Mouse (Mus musculus) left cerebral cortex, postnatal 14 days (tissue): ENCODE measurements around the gene Cplx2. TPM values are rescaled to one million over a fixed set of nuclear protein-coding genes. Genes with fewer than 3 reads are reported as not detected.

Experiments
- DNase-seq, 2 experiments: peaks; one replicate each; pipeline ENCODE4 v3.0.0; 2021 to 2022; ENCODE audit warnings: low spot score in 2 of 2, mixed read lengths in 1 of 2
- intact Hi-C: fragments of 180-260 bp; cut with DNase I; formaldehyde crosslinking; loops from one replicate; pipeline ENCODE4 v1.15.1; 2025
- total RNA-seq, 2 experiments: library from RNA; stranded (reverse); gene quantifications; 2 replicates each; pipeline ENCODE4 v1.2.3; 2021

The Cplx2 gene
- total RNA-seq, 2 experiments from 2014 or later = 689 to 707 TPM

DNA sequence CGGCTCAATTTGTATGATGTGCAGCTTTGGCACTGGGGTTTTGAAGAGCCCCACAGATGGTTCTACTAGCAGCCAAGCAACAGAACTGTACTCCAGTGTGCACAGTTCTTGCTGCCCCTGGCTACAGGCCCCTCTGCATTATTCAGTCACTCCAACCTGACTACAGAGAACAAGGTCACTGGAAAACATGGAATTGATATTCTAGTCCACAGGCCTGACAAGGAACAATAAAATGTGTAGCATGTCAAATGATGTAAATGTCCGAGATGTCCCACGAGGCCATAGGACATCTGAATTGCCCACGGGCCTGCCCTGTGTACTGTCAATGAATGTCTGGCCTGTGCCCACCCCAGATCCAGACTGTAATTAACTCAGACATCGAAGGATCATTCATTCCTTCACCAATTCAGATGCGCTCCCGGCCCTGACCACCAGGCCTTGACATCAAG is 19.4 kb downstream of the Cplx2 start:
- intact Hi-C loops = loop anchor here (5.0 kb wide), 1 partner anchor 47 kb away; no protein-coding TSS in a partner anchor
- no peak for DNase-seq

DNA sequence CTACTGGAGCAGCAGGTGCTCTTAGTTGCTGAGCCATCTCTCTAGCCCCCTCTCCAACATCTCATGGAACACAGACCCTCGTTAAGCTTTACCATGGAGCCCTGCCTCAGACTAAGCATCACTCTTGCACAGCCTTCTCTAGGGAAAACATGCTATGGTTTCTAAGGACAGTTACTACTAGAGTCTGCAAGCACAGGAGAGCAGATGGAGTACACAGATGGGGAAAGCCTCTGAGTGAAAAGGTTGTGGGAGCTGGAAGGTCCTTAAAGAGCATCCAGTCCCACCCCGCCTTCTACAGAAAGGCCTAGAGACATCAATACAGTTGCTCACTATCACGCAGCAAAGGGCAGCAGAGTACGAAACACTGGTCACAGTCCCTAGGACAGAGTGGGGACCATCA is 20.2 kb downstream of the Cplx2 start:
- no peak for DNase-seq
- intact Hi-C loops = loop anchor here (5.0 kb wide), 1 partner anchor 46 kb away; no protein-coding TSS in a partner anchor

DNA sequence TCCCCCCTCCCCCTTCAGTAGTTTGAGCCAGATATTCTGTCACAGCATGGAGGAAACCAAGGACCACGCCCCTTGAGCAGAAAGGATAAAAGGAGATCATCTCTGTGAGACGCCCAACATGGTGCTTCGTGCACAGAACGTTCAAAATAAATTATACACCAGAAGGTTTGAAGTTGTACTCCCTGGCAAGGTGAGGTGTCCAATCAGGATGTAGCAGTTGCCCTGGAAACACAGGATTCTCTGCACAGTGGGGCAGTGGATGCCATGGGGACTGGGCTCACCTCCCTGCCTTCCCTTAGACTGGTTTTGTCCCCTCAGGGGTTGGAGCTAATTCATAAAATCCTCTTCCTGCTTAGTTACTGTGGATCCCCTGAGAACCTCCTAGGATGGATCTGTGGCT is 25.9 kb downstream of the Cplx2 start:
- DNase-seq = peak in 1 of 2 experiments; percentile 68
- intact Hi-C loops = no loop called here

DNA sequence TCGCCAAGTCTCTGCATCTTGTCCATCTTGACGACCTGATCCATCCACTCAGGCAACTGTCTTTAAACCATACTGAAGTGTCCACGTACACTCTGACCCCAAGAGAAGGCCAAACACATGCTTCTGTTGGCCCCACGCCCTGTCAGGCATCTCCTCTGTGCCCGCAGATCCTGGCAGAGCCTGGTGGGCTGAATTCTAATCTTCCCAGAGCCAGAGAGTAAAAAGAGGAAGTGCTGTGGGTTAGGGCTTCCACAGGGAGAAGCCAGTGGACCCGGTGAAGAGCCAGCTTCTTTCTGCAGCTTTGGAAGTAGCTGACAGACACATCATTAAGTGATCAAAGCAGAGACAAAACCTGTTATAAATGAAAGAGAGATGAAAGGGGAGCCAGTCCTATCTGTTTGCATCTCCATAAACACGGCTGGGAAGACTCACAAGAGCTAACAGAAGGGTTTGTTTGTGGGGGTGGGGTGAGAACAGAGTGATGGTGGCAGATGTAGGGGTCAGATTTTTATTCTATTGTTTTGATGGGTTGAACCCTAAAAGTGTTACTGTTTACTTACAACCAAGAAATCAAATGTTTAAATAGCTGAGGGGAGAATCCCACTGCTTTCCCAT is 29.5 kb downstream of the Cplx2 start:
- intact Hi-C loops = no loop called here
- DNase-seq = no peak

DNA sequence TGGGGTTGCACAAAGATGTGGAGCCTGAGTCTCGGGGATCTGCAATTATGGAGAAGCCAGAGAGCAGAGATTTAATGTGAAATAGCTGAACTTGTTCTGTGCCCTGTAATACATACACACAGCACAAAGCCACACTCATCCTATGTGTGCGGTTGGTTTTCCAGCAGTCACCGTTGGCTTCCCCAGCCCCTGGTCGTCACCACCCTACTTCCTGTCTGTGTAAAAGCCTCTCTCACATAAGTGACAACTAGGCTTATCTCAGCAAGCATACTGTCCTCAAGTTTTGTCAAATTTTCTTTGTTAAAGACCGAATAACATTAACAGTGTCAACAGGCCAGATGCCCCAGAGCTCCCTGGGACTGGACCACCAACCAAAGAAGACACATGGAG is 30.0 kb downstream of the Cplx2 start:
- no peak for DNase-seq
- intact Hi-C loops = no loop called here

DNA sequence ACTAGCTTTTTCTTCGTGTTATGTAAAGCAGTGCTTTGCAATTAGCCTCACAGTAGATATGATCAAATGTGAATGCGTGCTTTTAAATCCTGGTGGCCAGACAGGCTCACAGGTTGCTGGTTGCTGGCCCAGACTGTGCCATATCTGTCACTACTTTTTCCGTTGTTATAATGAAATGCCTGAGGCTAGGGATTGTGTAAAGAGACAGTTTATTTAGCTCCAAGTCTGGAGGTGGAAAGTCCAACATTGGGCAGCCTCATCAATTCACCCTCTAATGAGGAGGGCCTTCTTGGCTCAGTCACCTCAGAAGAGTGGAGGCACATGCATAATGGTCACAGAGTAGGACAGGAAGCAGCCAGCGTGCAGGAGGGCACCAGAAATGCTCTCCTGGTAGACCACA is 31.2 kb downstream of the Cplx2 start:
- intact Hi-C loops = no loop called here
- no peak for DNase-seq

DNA sequence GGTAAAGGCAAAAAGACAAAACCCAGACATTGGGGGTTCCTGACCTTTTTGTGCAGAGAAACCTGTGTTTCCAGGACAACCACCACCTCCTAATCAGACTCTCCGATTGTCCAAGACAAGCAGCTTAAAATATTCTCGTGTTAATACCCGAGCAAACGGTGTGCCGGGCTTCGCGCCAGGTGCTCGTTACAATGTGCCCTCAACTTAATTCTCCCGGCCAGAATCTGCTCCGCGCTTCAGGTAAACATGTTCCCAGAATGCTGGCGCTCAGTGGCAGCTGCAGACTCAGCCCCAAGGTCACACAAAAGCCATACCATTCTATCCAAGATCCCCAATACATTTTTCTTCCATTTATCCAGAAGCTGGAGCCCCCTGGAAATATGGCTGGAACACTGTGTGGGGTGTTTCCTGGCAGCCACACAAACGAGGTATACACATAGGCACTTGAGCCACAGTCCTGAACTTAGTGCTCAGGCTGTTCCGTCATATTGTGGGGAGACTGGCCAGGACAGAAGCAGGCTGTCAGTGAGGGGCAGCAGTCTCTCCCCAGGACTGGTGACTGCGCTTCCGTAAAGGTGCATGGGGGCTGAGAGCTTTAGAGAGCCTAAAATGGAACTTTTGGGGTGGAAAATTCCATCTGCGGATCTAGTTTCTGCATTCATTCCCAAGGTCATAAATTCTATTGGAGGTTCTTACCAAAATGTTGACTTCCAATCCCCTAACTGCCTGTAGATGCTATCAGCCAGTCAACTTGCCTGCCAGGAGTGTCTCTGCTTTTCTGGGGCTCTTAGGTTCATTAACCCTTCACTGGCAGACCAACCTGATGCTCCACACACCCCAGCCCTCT is 32.3 kb downstream of the Cplx2 start:
- DNase-seq = no peak
- intact Hi-C loops = no loop called here

DNA sequence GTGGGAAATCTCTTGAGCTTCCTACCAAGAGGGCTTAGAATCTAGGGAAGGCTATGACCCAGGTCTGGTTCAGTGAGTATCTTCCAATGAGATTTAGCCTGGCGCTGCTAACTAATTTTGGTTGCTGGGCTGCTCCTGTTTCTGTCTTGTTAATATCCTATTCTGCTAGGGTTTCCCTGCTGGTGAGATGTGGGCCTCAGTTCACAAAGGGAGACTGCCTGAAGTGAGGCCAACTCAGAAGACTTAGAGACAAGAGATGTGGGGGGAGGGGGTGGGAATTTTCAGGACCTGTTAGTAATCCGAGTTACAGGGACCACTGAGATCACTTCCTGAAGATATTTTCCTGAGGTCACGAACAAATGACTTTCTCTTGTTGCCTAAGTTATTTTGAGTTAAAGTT is 33.1 kb downstream of the Cplx2 start:
- intact Hi-C loops = no loop called here
- no peak for DNase-seq

DNA sequence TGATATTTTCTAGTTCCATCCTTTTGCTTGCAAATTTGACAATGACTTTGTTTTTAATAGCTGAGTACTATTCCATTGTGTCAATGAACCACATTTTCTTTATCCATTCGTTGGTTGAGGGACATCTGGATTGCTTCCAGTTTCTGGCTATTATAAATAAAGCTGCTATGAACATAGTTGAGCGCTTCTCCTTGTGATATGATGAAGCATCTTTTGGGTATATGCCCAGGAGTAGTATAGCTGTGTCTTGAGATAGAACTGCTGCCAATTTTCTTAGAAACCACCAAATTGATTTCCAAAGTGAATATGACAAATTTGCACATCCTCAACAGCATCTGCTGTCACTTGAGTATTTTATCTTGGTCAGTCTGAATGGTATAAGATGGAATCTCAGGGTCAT is 34.7 kb downstream of the Cplx2 start:
- intact Hi-C loops = no loop called here

DNA sequence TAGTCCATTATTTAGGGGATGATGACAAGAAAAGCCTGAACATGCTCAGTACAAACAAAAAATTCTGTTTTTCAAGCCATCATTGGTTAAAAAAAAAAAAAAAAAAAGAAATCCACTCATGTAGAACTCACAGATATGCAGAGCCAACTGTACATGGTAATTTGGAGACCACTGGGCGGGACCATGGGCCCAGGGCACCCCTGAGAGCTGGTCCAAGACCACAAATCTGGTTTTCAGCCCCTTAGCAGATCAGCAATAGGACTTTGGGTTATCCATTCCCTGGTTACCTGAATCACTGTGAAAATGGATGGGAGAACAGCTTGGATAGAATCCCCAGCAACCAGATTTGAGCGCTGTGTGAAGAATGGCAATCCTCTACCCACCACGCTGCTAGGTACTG is 40.5 kb downstream of the Cplx2 start:
- intact Hi-C loops = no loop called here
- no peak for DNase-seq

More for the DNA sequence above, 34.7 kb downstream of the Cplx2 start:
- DNase-seq = peak in 1 of 2 experiments; percentile 66

DNA sequence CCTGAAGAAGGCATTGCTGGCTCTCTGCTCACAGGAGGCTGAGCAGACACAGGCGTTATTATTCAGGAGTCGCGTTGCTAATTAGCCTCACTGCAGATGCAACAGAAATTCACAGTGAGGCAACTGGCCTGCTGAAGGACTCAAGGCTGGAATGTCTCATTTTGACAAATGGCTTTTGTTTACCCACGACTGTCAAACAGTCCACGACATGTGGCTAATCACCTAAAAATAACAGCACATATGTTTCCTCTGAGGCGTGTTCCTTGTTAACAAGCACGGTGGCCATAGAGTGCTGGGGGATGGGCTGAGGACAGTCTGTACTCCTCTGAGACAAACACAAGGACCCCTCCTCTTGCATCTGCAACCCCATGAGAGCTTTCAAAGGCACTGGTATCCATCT is 41.1 kb downstream of the Cplx2 start:
- intact Hi-C loops = no loop called here
- no peak for DNase-seq

DNA sequence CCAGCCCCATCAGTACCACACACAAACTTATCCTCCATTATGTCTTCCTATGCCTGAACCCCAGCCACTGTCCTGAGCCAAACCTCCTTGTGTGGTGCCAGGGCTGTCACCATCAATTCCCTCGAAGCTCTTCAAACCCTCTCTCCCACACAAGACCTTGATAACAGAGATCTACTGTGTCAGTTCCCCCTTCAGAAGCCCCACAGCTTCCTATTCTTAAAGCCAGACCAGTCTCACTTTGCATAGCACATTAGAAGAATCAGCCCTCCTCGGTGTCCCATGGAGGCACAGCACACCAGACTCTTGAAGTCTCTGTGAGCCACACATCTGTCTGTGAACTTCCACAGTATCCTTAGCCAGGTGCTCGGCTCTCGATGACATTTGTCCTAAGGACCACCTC is 41.6 kb downstream of the Cplx2 start:
- DNase-seq = no peak
- intact Hi-C loops = no loop called here

DNA sequence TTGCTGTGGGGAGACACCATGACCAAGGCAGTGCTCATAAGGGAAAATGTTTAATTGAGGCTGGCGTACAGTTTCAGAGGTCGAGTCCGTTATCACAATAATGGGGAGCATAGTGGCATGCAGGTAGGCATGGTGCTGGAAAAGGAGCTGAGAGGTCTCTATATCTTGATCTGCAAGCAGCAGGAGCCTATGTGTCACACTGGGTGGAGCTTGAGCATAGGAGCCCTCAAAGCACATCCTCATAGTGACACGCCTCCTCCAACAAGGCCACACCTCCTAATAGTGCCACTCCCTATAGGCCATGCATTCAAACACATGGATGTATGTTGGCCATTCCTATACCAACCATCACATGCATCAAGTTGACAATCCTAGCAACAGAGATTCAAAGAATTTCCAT is 43.9 kb downstream of the Cplx2 start:
- no peak for DNase-seq
- intact Hi-C loops = no loop called here

DNA sequence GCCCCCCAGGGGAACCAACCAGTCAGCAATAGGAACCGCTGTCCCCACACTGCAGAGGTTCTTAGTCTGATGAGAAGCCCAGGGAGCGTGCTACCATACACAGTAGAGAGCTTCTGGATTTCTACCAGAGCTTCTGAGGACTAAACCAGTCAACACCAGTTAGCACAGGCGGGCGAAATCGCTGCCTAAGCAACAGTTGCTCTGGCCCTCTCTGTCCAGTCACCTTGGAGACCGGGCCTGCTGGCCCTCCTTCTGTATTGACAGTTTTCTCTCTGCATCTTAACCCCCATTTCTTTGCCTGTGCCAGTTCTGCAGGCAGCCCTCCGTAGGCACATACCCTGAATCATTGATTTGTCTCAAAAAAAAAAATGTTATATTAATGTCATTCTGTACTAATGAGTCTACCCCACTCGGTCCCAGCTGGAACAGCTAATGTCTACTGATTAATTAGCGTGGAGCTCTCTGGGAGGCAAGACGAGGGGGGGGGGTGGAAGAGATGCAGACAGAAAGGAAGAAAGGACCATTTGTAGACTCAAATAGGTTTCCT is 47.7 kb downstream of the Cplx2 start:
- DNase-seq = peak in 1 of 2 experiments; percentile 60
- intact Hi-C loops = no loop called here

DNA sequence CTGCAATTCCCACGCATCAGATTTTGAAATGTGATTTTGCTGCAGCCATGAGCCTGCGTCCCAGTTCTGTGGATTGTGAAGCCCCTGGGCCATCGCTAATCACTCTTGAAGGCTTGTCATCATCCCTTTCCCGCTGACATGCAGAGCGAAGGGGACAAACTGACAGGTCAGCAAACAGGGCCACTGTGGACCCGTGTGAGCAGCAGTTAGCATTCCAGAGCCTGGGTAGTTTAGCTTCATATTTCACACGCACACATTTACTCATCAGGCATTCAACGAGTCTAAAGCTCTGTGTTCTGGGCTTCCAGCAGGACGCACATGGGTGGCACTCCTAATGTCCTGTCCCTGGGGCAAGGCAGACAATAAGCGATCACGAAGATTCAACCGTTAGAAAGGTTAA is 49.1 kb downstream of the Cplx2 start:
- intact Hi-C loops = no loop called here

DNA sequence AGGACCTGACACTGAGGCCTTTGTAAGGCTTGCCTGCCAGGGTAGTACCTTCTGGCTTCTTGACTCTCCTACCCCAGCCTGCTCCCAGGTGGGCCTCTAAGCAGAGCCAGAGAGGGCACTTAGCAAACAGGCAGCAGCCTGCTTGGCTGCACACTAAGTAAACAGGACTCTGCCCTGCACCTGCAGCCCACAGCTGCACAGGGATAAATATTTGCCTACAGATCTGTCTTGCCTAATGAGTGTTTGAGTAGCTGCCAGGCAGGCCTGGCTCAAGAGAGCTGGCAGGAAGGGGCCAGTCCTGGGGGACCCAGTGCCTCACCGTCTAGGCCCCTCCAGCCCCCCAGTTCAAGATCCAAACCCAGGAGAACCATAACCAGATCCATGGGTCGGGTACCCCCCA is 54.1 kb downstream of the Cplx2 start:
- intact Hi-C loops = no loop called here

More for the DNA sequence above, 49.1 kb downstream of the Cplx2 start:
- DNase-seq = no peak

DNA sequence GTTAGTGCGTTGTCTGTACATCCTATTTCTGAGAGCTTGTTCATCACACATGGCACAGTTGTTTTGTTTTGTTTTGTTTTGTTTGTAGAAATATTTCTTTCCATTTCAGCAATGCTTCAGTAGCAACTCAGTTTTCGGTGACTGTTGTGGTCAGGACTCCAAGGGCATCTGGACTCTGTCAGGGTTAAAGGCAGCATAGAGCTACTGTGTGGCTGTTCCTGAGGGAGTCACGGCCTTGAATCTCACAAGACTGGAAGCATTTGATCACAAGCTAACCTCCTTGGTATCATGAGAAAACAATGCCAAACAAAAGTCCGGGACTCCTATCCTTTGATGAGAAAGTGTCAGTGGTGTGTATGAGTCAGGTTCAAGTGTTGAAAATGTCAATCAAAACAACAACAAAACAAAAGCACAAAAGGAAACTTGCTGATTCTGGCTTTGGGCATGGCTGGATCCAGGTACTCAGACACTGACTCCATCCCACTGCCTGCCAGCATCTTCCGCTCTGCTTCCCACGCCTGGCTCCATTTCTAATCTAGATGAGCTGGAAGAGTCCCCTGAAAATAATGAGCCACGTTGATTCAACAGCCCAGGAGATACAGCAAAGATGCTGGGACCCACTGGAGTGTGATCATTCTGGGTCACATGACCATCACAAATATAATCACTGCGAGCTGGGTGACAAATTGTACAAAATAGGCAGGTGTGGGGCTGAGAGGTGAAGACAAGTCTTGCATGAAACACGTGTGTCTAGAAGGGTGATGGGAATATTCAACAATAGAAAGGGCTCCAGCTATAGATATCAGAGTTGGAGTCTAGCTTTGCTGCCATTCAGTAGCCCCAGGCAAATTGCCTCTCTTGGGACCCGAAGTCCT is 55.9 kb downstream of the Cplx2 start:
- DNase-seq = no peak
- intact Hi-C loops = no loop called here

More for the DNA sequence above, 54.1 kb downstream of the Cplx2 start:
- DNase-seq = no peak

DNA sequence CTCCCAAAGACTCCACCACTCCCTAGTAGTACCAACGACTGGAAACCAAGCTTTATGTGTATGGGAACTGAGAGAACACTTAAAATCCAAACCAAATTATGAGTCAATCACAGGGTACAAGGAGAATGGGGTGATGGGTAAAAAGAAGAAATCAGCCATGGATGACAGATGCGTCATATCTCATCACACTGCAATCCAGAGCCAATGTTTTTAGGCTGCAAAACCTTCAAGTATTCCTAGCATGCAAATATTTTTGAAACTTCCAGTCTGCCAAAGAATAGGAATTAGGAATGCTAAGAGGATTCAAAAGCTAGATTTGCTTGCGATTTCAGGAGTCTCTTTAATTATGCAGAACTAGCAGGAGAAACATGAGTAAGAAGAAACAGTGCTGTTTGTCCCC is 57.6 kb downstream of the Cplx2 start:
- intact Hi-C loops = no loop called here
- DNase-seq = no peak

DNA sequence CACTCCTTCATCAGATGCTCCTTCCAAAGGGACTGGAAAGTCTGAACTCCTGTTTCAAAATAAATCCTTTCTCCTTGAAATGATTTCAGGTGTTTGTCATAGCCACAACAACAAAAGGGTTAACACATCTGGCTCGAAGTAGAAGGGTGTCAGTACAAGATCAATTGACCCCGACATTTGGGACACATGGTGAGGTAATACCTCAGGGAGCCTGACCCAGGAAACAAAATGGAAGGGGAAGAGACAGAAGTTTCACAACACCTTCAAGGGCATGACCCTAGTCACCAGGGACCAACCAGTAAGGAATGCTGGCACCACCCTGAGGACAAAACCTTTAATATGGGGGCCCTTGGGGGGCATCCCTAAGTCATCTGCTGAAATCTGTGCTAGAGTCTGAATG is 58.9 kb downstream of the Cplx2 start:
- no peak for DNase-seq
- intact Hi-C loops = no loop called here

DNA sequence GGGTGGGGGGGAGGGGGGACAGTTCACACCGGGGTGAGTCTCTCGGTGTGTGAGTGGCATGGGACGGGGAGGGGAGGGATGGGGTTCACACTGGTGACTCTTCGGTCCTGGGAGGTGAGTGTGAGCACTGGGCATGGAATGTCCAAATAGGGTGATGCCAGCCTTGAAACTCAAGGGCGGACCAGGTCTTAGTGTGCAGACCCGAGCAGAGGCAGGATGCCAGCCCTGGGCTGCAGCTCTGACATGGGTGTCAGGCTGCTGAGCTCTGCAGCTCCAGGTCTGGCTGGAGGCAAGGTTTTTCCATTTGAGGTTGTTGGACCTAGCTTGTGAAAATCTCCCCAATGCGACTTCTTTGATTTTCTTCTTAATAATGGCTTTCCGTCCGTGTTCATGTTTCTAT is 60.0 kb downstream of the Cplx2 start:
- intact Hi-C loops = no loop called here
- DNase-seq = no peak
